Mouse (Mus musculus): ENCODE measurements around the gene Art2b.

- TF ChIP-seq POLR2A (IDR thresholded peaks at IDR 0.05; ENCODE audit: low read depth, low read length), result no peak
- no peak for TF ChIP-seq CTCF (IDR thresholded peaks at IDR 0.05; ENCODE audit: borderline replicate concordance, insufficient read depth, low read length)
Observed at GRCm38 (mm10) chr7:101600406-101600805, 15.0 kb upstream of the Art2b start.

Data from embryonic fibroblast, embryonic 13.5 days (primary cell).